Comparison of ENCODE assay signal across 7 mouse cellular contexts in the genomic region with DNA sequence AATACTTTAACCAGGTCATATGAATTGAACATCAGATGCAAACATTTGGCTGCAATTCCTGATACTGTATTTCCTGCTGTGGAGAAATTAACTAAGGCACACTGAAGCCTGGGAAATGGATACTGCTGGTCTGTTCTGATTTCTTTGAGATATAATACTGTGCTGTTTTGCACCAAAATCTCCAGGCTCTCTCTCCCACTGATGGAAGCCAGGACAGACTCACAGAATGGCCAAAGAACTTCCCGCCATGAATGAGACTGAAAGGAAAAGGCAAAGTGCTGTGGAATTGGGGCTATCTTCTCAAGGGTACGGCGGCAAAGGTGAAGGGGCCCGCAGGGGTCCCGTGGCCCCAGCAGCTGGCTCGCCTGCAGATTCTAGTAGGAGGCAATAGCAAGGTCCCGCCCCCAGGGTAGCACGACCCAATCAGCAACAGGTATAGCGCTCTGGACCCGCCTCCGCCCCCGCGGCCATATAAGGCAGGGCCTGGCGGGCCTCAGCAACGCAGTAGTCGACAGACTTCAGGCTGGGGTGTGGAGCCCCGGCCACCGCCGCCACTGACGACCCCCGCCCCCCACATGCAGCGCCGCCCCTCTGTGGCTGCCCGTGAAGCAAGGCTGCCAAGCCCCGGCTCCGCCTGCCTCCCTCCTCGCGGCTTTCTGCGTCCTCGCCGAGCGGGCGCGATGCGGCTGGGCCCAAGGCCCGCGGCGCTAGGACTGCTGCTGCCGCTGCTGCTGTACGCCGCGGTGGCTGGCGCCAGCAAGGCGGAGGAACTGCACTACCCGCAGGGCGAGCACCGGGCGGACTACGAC. TPM values are rescaled to one million over a fixed set of nuclear protein-coding genes. Genes with fewer than 3 reads are reported as not detected.
DNase-seq lines count a peak whose midpoint lies in the region; ATAC-seq lines count a peak whose summit lies in the region.

A gene (plus strand): TSS at position 474 of the 809 bp plus-strand sequence.

- peak within 1 kb of the TSS; percentile 81 for H3K27ac ChIP-seq in intestine, embryonic 16.5 days (ENCODE audit: low read length)
- H3K27ac ChIP-seq in midbrain, embryonic 11.5 days (ENCODE audit: low read depth, low read length) = peak within 1 kb of the TSS; percentile 71

- ATAC-seq in intestine, embryonic 16.5 days = peak; percentile 100
- peak; percentile 100 for ATAC-seq in midbrain, embryonic 11.5 days (ENCODE audit: low FRiP score)

- H3K4me1 ChIP-seq in intestine, embryonic 16.5 days (ENCODE audit: control insufficient read depth, insufficient read depth, low read length) = 0 out of 2 replicates have a peak, but pooled peaks cover 2% of the 10 kb centered on the region
- peaks cover 10% of the 10 kb centered on the region for H3K4me1 ChIP-seq in midbrain, embryonic 11.5 days (ENCODE audit: control insufficient read depth, insufficient read depth, low read length)

- H3K9ac ChIP-seq in intestine, embryonic 16.5 days (ENCODE audit: low read depth, low read length) = peak within 1 kb of the TSS; percentile 83
- H3K9ac ChIP-seq in midbrain, embryonic 11.5 days (ENCODE audit: low read length) = peak within 1 kb of the TSS; percentile 94

- intact Hi-C loops in left cerebral cortex, postnatal 36 days (cut with DNase I) = loop anchor here (10.0 kb wide), 1 partner anchor 107 kb away; a partner anchor contains a TSS

- H3K4me3 ChIP-seq in intestine, embryonic 16.5 days (ENCODE audit: low read length) = peak within 1 kb of the TSS; percentile 79
- H3K4me3 ChIP-seq in midbrain, embryonic 11.5 days (ENCODE audit: low read depth, low read length) = peak within 1 kb of the TSS; percentile 64

- peak within 1 kb of the TSS; percentile 53 for H3K4me2 ChIP-seq in intestine, embryonic 16.5 days (ENCODE audit: low read depth, low read length)
- H3K4me2 ChIP-seq in midbrain, embryonic 11.5 days = peak within 1 kb of the TSS; percentile 54

- no peaks in the 10 kb centered on the region for H3K27me3 ChIP-seq in intestine, embryonic 16.5 days (replicated peaks; ENCODE audit: control insufficient read depth, insufficient read depth, low read length)
- no peaks in the 10 kb centered on the region for H3K27me3 ChIP-seq in midbrain, embryonic 11.5 days (ENCODE audit: control insufficient read depth, insufficient read depth, low read length)

- H3K9me3 ChIP-seq in intestine, embryonic 16.5 days (ENCODE audit: control insufficient read depth, low read length) = no peaks in the 10 kb centered on the region
- no peaks in the 10 kb centered on the region for H3K9me3 ChIP-seq in midbrain, embryonic 11.5 days (ENCODE audit: control insufficient read depth, low read length)

- DNase-seq in adrenal gland, adult 8-10 months = peak; percentile 93
- peak; percentile 97 for DNase-seq in embryo, embryonic 9.5 days (ENCODE audit: extremely low spot score)
- DNase-seq in gastrocnemius, postnatal 4 days (ENCODE audit: low spot score in 2 of 2) = peak; percentile 92 to 94
- peak; percentile 93 to 94 for DNase-seq in left cerebral cortex, postnatal 36 days (ENCODE audit: low spot score in 2 of 2)
- DNase-seq in midbrain, embryonic 11.5 days (ENCODE audit: low spot score, missing footprints) = peak; percentile 100
- peak; percentile 90 for DNase-seq in skeletal muscle tissue, adult 2 months (ENCODE audit: low read depth, low spot score)

- peaks cover 5% of the 10 kb centered on the region; the same call in 1 of the 2 replicates for H3K36me3 ChIP-seq in intestine, embryonic 16.5 days (ENCODE audit: control insufficient read depth, insufficient read depth, low read length)
- H3K36me3 ChIP-seq in midbrain, embryonic 11.5 days (ENCODE audit: control insufficient read depth, insufficient read depth, low read length) = peaks cover 5% of the 10 kb centered on the region

- under 1% methylated on average over 49 of the region's 49 CpGs for WGBS in intestine, embryonic 16.5 days
- WGBS in midbrain, embryonic 11.5 days = under 1% methylated on average over 49 of the region's 49 CpGs

RNA-seq across cellular contexts. Expression of the gene that starts here (rescaled TPM):
- total RNA-seq in adrenal gland, adult 8-10 months (2022) = 10 to 100 TPM; 38.6 to 56.7 (median 49.2) TPM
- total RNA-seq in gastrocnemius, postnatal 4 days (2021) = 10 to 100 TPM; 47.4 to 49.5 TPM
- polyA plus RNA-seq in intestine, embryonic 16.5 days (2015; fragmentation: Nextera tagmentation; extraction: Ambion mirVana) = 128 and 136 TPM in 2 replicates
- total RNA-seq in left cerebral cortex, postnatal 36 days (2021) = 100 to 1,000 TPM; 104 to 108 TPM
- polyA plus RNA-seq in midbrain, embryonic 11.5 days (2014; fragmentation: Nextera tagmentation; extraction: Ambion mirVana) = 435 and 466 TPM in 2 replicates

Comparison
In these comparisons a context has a peak if more than half of its experiments do, and no peak if none do; other contexts are left out.
1. Peak in every context shown above with its lines: DNase-seq, ATAC-seq, H3K4me3 ChIP-seq and H3K27ac ChIP-seq.